Mouse (Mus musculus): ENCODE results near the gene Fxyd7.

The Fxyd7 gene

GRCm38 (mm10) chr7:31082831-31083588, 31.7 kb upstream of the Fxyd7 start:
- Histone ChIP-seq H3K36me3 (ENCODE audit: control insufficient read depth, insufficient read depth, low read length, poor library complexity, severe bottlenecking) (no peaks in the 10 kb centered on the region), H3K27me3 (ENCODE audit: control insufficient read depth, insufficient read depth, low read length, poor library complexity, severe bottlenecking) (no peaks in the 10 kb centered on the region)
- no peak for DNase-seq (ENCODE audit: low read depth, low spot score)

GRCm38 (mm10) chr7:31082106-31082505, 30.8 kb upstream of the Fxyd7 start:
- H3K36me3 ChIP-seq (ENCODE audit: control insufficient read depth, insufficient read depth, low read length, poor library complexity, severe bottlenecking): no peaks in the 10 kb centered on the region
- no peaks in the 10 kb centered on the region for H3K27me3 ChIP-seq (ENCODE audit: control insufficient read depth, insufficient read depth, low read length, poor library complexity, severe bottlenecking)
- DNase-seq (ENCODE audit: low read depth, low spot score): no peak

- DNase-seq (ENCODE audit: low read depth, low spot score): no peak
- no peaks in the 10 kb centered on the region for H3K27me3 ChIP-seq (ENCODE audit: control insufficient read depth, insufficient read depth, low read length, poor library complexity, severe bottlenecking)
- no peaks in the 10 kb centered on the region for H3K36me3 ChIP-seq (ENCODE audit: control insufficient read depth, insufficient read depth, low read length, poor library complexity, severe bottlenecking)
Measured at GRCm38 (mm10) chr7:31081106-31081505, 29.8 kb upstream of the Fxyd7 start.

GRCm38 (mm10) chr7:31080611-31081010, 29.3 kb upstream of the Fxyd7 start:
- H3K36me3 ChIP-seq (ENCODE audit: control insufficient read depth, insufficient read depth, low read length, poor library complexity, severe bottlenecking): no peaks in the 10 kb centered on the region
- DNase-seq (ENCODE audit: low read depth, low spot score): no peak
- no peaks in the 10 kb centered on the region for H3K27me3 ChIP-seq (ENCODE audit: control insufficient read depth, insufficient read depth, low read length, poor library complexity, severe bottlenecking)

- Histone ChIP-seq H3K36me3 (ENCODE audit: control insufficient read depth, insufficient read depth, low read length, poor library complexity, severe bottlenecking) (no peaks in the 10 kb centered on the region), H3K27me3 (ENCODE audit: control insufficient read depth, insufficient read depth, low read length, poor library complexity, severe bottlenecking) (no peaks in the 10 kb centered on the region)
- no peak for DNase-seq (ENCODE audit: low read depth, low spot score)
Measured at GRCm38 (mm10) chr7:31079670-31080069, 28.4 kb upstream of the Fxyd7 start.

- DNase-seq (ENCODE audit: low read depth, low spot score): peak; percentile 74
- Histone ChIP-seq H3K36me3 (ENCODE audit: control insufficient read depth, insufficient read depth, low read length, poor library complexity, severe bottlenecking) (no peaks in the 10 kb centered on the region), H3K27me3 (ENCODE audit: control insufficient read depth, insufficient read depth, low read length, poor library complexity, severe bottlenecking) (no peaks in the 10 kb centered on the region)
Measured at GRCm38 (mm10) chr7:31077885-31078445, 26.7 kb upstream of the Fxyd7 start.

- DNase-seq (ENCODE audit: low read depth, low spot score): no peak
- H3K27me3 ChIP-seq (ENCODE audit: control insufficient read depth, insufficient read depth, low read length, poor library complexity, severe bottlenecking): no peaks in the 10 kb centered on the region
- H3K36me3 ChIP-seq (ENCODE audit: control insufficient read depth, insufficient read depth, low read length, poor library complexity, severe bottlenecking): no peaks in the 10 kb centered on the region
Measured at GRCm38 (mm10) chr7:31077470-31077869, 26.2 kb upstream of the Fxyd7 start.

- DNase-seq (ENCODE audit: low read depth, low spot score): no peak
- Histone ChIP-seq H3K27me3 (ENCODE audit: control insufficient read depth, insufficient read depth, low read length, poor library complexity, severe bottlenecking) (no peaks in the 10 kb centered on the region), H3K36me3 (ENCODE audit: control insufficient read depth, insufficient read depth, low read length, poor library complexity, severe bottlenecking) (no peaks in the 10 kb centered on the region)
Measured at GRCm38 (mm10) chr7:31076492-31076891, 25.2 kb upstream of the Fxyd7 start, which contains the start of gene Fxyd3. Gene Fxyd3 (minus strand): TSS chr7:31076704.

GRCm38 (mm10) chr7:31074713-31075069, 23.4 kb upstream of the Fxyd7 start:
- no peak for DNase-seq (ENCODE audit: low read depth, low spot score)
- Histone ChIP-seq H3K27me3 (ENCODE audit: control insufficient read depth, insufficient read depth, low read length, poor library complexity, severe bottlenecking) (no peaks in the 10 kb centered on the region), H3K36me3 (ENCODE audit: control insufficient read depth, insufficient read depth, low read length, poor library complexity, severe bottlenecking) (no peaks in the 10 kb centered on the region)

GRCm38 (mm10) chr7:31074061-31074712, 22.9 kb upstream of the Fxyd7 start:
- no peak for DNase-seq (ENCODE audit: low read depth, low spot score)
- H3K36me3 ChIP-seq (ENCODE audit: control insufficient read depth, insufficient read depth, low read length, poor library complexity, severe bottlenecking): no peaks in the 10 kb centered on the region
- no peaks in the 10 kb centered on the region for H3K27me3 ChIP-seq (ENCODE audit: control insufficient read depth, insufficient read depth, low read length, poor library complexity, severe bottlenecking)

GRCm38 (mm10) chr7:31073546-31073945, 22.3 kb upstream of the Fxyd7 start:
- no peak for DNase-seq (ENCODE audit: low read depth, low spot score)
- Histone ChIP-seq H3K27me3 (ENCODE audit: control insufficient read depth, insufficient read depth, low read length, poor library complexity, severe bottlenecking) (no peaks in the 10 kb centered on the region), H3K36me3 (ENCODE audit: control insufficient read depth, insufficient read depth, low read length, poor library complexity, severe bottlenecking) (no peaks in the 10 kb centered on the region)

- DNase-seq (ENCODE audit: low read depth, low spot score): no peak
- no peaks in the 10 kb centered on the region for H3K27me3 ChIP-seq (ENCODE audit: control insufficient read depth, insufficient read depth, low read length, poor library complexity, severe bottlenecking)
- no peaks in the 10 kb centered on the region for H3K36me3 ChIP-seq (ENCODE audit: control insufficient read depth, insufficient read depth, low read length, poor library complexity, severe bottlenecking)
Measured at GRCm38 (mm10) chr7:31072326-31072725, 21.1 kb upstream of the Fxyd7 start.

- no peaks in the 10 kb centered on the region for H3K36me3 ChIP-seq (ENCODE audit: control insufficient read depth, insufficient read depth, low read length, poor library complexity, severe bottlenecking)
- DNase-seq (ENCODE audit: low read depth, low spot score): no peak
- H3K27me3 ChIP-seq (ENCODE audit: control insufficient read depth, insufficient read depth, low read length, poor library complexity, severe bottlenecking): no peaks in the 10 kb centered on the region
Measured at GRCm38 (mm10) chr7:31070324-31070723, 19.1 kb upstream of the Fxyd7 start.

- no peak for DNase-seq (ENCODE audit: low read depth, low spot score)
- no peaks in the 10 kb centered on the region for H3K36me3 ChIP-seq (ENCODE audit: control insufficient read depth, insufficient read depth, low read length, poor library complexity, severe bottlenecking)
Measured at GRCm38 (mm10) chr7:31069491-31069890, 18.2 kb upstream of the Fxyd7 start.

GRCm38 (mm10) chr7:31067836-31068235, 16.6 kb upstream of the Fxyd7 start:
- no peak for DNase-seq (ENCODE audit: low read depth, low spot score)
- H3K27me3 ChIP-seq (ENCODE audit: control insufficient read depth, insufficient read depth, low read length, poor library complexity, severe bottlenecking): no peaks in the 10 kb centered on the region
- no peaks in the 10 kb centered on the region for H3K36me3 ChIP-seq (ENCODE audit: control insufficient read depth, insufficient read depth, low read length, poor library complexity, severe bottlenecking)

More at GRCm38 (mm10) chr7:31069491-31069890, 18.2 kb upstream of the Fxyd7 start:
- no peaks in the 10 kb centered on the region for H3K27me3 ChIP-seq (ENCODE audit: control insufficient read depth, insufficient read depth, low read length, poor library complexity, severe bottlenecking)
